Mouse (Mus musculus) heart, embryonic 15.5 days (tissue): ENCODE measurements around the gene Sowahc. TPM values are rescaled to one million over a fixed set of nuclear protein-coding genes. Genes with fewer than 3 reads are reported as not detected.

Experiments used
- ATAC-seq: fragments of 200-750 bp; cut with Nextera tagmentation; replicated peaks from 2 replicates; pipeline ENCODE4 v1.8.0; 2017; ENCODE audit warnings: low read depth, moderate TSS enrichment; ENCODE audit not compliant: insufficient number of reproducible peaks, insufficient read depth, low FRiP score
- H3K27ac ChIP-seq: fragments of 300-500 bp; sonication (generic); 2 replicates; pipeline ENCODE4 v1.5.1; 2015; ENCODE audit warnings: mild to moderate bottlenecking, inconsistent platforms
- H3K27me3 ChIP-seq: fragments of 300-500 bp; sonication (generic); 2 replicates; pipeline ENCODE4 v1.6.1; 2015; ENCODE audit warnings: inconsistent platforms
- H3K36me3 ChIP-seq: fragments of 300-500 bp; sonication (generic); 2 replicates; pipeline ENCODE4 v1.6.1; 2015; ENCODE audit warnings: mild to moderate bottlenecking, inconsistent platforms
- H3K4me1 ChIP-seq: fragments of 300-500 bp; sonication (generic); replicated peaks from 2 replicates; pipeline ENCODE4 v1.6.1; 2015; ENCODE audit warnings: inconsistent platforms
- H3K4me2 ChIP-seq: fragments of 300-500 bp; sonication (generic); 2 replicates; pipeline ENCODE4 v1.6.1; 2015; ENCODE audit warnings: inconsistent platforms, mild to moderate bottlenecking, moderate library complexity
- H3K4me3 ChIP-seq: fragments of 300-500 bp; sonication (generic); 2 replicates; pipeline ENCODE4 v1.5.1; 2015; ENCODE audit warnings: mild to moderate bottlenecking, inconsistent platforms
- H3K9ac ChIP-seq: fragments of 300-500 bp; sonication (generic); 2 replicates; pipeline ENCODE4 v1.6.1; 2015; ENCODE audit warnings: mild to moderate bottlenecking, inconsistent platforms
- H3K9me3 ChIP-seq: fragments of 300-500 bp; sonication (generic); replicated peaks from 2 replicates; pipeline ENCODE4 v1.6.1; 2016; ENCODE audit warnings: inconsistent platforms
- WGBS: fragments of 180-500 bp; shearing (Covaris S2); methylation state at CpG from one replicate; pipeline ENCODE4 v1.1.7; 2015; ENCODE audit warnings: mixed read lengths; 5-methylcytosine and 5-hydroxymethylcytosine counted together
- polyA plus RNA-seq: library from polyadenylated mRNA; unstranded; fragments of >200 nt; fragmentation: Nextera tagmentation; extraction: Ambion mirVana; gene quantifications from 2 replicates; pipeline ENCODE4 v1.2.1, GENCODE M21; 2015

Gene Sowahc
- polyA plus RNA-seq, 1 experiment from 2014 or later = 2.5 TPM

GRCm38 (mm10) chr10:59225137-59225536 lies 3.4 kb downstream of the Sowahc start:
- Histone ChIP-seq H3K27me3 (no peaks in the 10 kb centered on the region), H3K4me1 (peaks cover 17% of the 10 kb centered on the region), H3K4me3 (no peak overlapping the region), H3K9ac (no peak overlapping the region), H3K9me3 (no peaks in the 10 kb centered on the region), H3K36me3 (no peaks in the 10 kb centered on the region), H3K4me2 (no peak overlapping the region), H3K27ac (no peak overlapping the region)
- 85% methylated on average over 2 of the region's 2 CpGs for WGBS
- ATAC-seq = no peak

- H3K36me3 ChIP-seq = no peaks in the 10 kb centered on the region
- H3K27ac ChIP-seq = no peak overlapping the region
- H3K4me1 ChIP-seq = no peaks in the 10 kb centered on the region
- 63% methylated on average over 4 of the region's 4 CpGs for WGBS
- no peak overlapping the region for H3K4me3 ChIP-seq
- no peak overlapping the region for H3K4me2 ChIP-seq
- H3K27me3 ChIP-seq = no peaks in the 10 kb centered on the region
- H3K9ac ChIP-seq = no peak overlapping the region
- H3K9me3 ChIP-seq = no peaks in the 10 kb centered on the region
- no peak for ATAC-seq
These were observed 7.6 kb downstream of the Sowahc start for GRCm38 (mm10) chr10:59229205-59229820.

GRCm38 (mm10) chr10:59235227-59235626 lies 13.5 kb downstream of the Sowahc start:
- no peak overlapping the region for H3K27ac ChIP-seq
- H3K4me2 ChIP-seq = no peak overlapping the region
- H3K27me3 ChIP-seq = no peaks in the 10 kb centered on the region
- ATAC-seq = no peak
- 92% methylated on average over 2 of the region's 2 CpGs for WGBS
- H3K9me3 ChIP-seq = no peaks in the 10 kb centered on the region
- no peaks in the 10 kb centered on the region for H3K36me3 ChIP-seq
- no peak overlapping the region for H3K4me3 ChIP-seq
- no peaks in the 10 kb centered on the region for H3K4me1 ChIP-seq
- no peak overlapping the region for H3K9ac ChIP-seq

GRCm38 (mm10) chr10:59235847-59236246 lies 14.1 kb downstream of the Sowahc start:
- no peaks in the 10 kb centered on the region for H3K36me3 ChIP-seq
- H3K27me3 ChIP-seq = no peaks in the 10 kb centered on the region
- no peak overlapping the region for H3K4me3 ChIP-seq
- no peak overlapping the region for H3K27ac ChIP-seq
- no peak for ATAC-seq
- H3K9me3 ChIP-seq = no peaks in the 10 kb centered on the region
- no peaks in the 10 kb centered on the region for H3K4me1 ChIP-seq
- no peak overlapping the region for H3K9ac ChIP-seq
- 51% methylated on average over 4 of the region's 4 CpGs for WGBS
- H3K4me2 ChIP-seq = no peak overlapping the region

GRCm38 (mm10) chr10:59236486-59236885 lies 14.7 kb downstream of the Sowahc start:
- 63% methylated on average over 6 of the region's 6 CpGs for WGBS
- Histone ChIP-seq H3K27me3 (no peaks in the 10 kb centered on the region), H3K27ac (no peak overlapping the region), H3K4me1 (no peaks in the 10 kb centered on the region), H3K36me3 (no peaks in the 10 kb centered on the region), H3K9ac (no peak overlapping the region), H3K4me2 (no peak overlapping the region), H3K9me3 (no peaks in the 10 kb centered on the region), H3K4me3 (no peak overlapping the region)
- no peak for ATAC-seq

GRCm38 (mm10) chr10:59237757-59238156 lies 16.0 kb downstream of the Sowahc start:
- no peaks in the 10 kb centered on the region for H3K27me3 ChIP-seq
- H3K9me3 ChIP-seq = no peaks in the 10 kb centered on the region
- no peak overlapping the region for H3K9ac ChIP-seq
- no peaks in the 10 kb centered on the region for H3K36me3 ChIP-seq
- H3K4me1 ChIP-seq = no peaks in the 10 kb centered on the region
- no peak overlapping the region for H3K27ac ChIP-seq
- 34% methylated on average over 3 of the region's 3 CpGs for WGBS
- no peak for ATAC-seq
- no peak overlapping the region for H3K4me3 ChIP-seq
- H3K4me2 ChIP-seq = no peak overlapping the region

- no peak overlapping the region for H3K9ac ChIP-seq
- WGBS = 38% methylated on average over 3 of the region's 3 CpGs
- H3K27me3 ChIP-seq = no peaks in the 10 kb centered on the region
- no peaks in the 10 kb centered on the region for H3K9me3 ChIP-seq
- H3K4me2 ChIP-seq = no peak overlapping the region
- ATAC-seq = no peak
- H3K4me3 ChIP-seq = no peak overlapping the region
- H3K4me1 ChIP-seq = no peaks in the 10 kb centered on the region
- H3K36me3 ChIP-seq = no peaks in the 10 kb centered on the region
- H3K27ac ChIP-seq = no peak overlapping the region
These were observed 19.4 kb downstream of the Sowahc start for GRCm38 (mm10) chr10:59241141-59241541.

GRCm38 (mm10) chr10:59249531-59249930 lies 27.8 kb downstream of the Sowahc start:
- no peak overlapping the region for H3K4me2 ChIP-seq
- no peak overlapping the region for H3K4me3 ChIP-seq
- no peaks in the 10 kb centered on the region for H3K9me3 ChIP-seq
- WGBS = 60% methylated on average over 3 of the region's 3 CpGs
- no peak overlapping the region for H3K9ac ChIP-seq
- H3K27me3 ChIP-seq = no peaks in the 10 kb centered on the region
- peaks cover 2% of the 10 kb centered on the region; the same call in 1 of the 2 replicates for H3K4me1 ChIP-seq
- no peak for ATAC-seq
- no peak overlapping the region for H3K27ac ChIP-seq
- H3K36me3 ChIP-seq = no peaks in the 10 kb centered on the region

GRCm38 (mm10) chr10:59250679-59251078 lies 28.9 kb downstream of the Sowahc start:
- no peak overlapping the region for H3K4me2 ChIP-seq
- H3K4me3 ChIP-seq = no peak overlapping the region
- H3K9me3 ChIP-seq = no peaks in the 10 kb centered on the region
- ATAC-seq = no peak
- no peak overlapping the region for H3K27ac ChIP-seq
- H3K36me3 ChIP-seq = no peaks in the 10 kb centered on the region
- H3K27me3 ChIP-seq = no peaks in the 10 kb centered on the region
- H3K4me1 ChIP-seq = peaks cover 2% of the 10 kb centered on the region; the same call in 1 of the 2 replicates
- WGBS = 68% methylated on average over 2 of the region's 2 CpGs
- H3K9ac ChIP-seq = no peak overlapping the region

GRCm38 (mm10) chr10:59251980-59252379 lies 30.2 kb downstream of the Sowahc start:
- no peak overlapping the region for H3K9ac ChIP-seq
- peaks cover 2% of the 10 kb centered on the region; the same call in 1 of the 2 replicates for H3K4me1 ChIP-seq
- WGBS = 41% methylated on average over 2 of the region's 2 CpGs
- no peaks in the 10 kb centered on the region for H3K27me3 ChIP-seq
- H3K27ac ChIP-seq = no peak overlapping the region
- H3K4me2 ChIP-seq = no peak overlapping the region
- no peak overlapping the region for H3K4me3 ChIP-seq
- no peak for ATAC-seq
- H3K9me3 ChIP-seq = no peaks in the 10 kb centered on the region
- no peaks in the 10 kb centered on the region for H3K36me3 ChIP-seq

GRCm38 (mm10) chr10:59252396-59252795 lies 30.6 kb downstream of the Sowahc start:
- no peak overlapping the region for H3K4me2 ChIP-seq
- peaks cover 2% of the 10 kb centered on the region; the same call in 1 of the 2 replicates for H3K4me1 ChIP-seq
- H3K36me3 ChIP-seq = no peaks in the 10 kb centered on the region
- no peaks in the 10 kb centered on the region for H3K27me3 ChIP-seq
- H3K9me3 ChIP-seq = no peaks in the 10 kb centered on the region
- ATAC-seq = no peak
- no peak overlapping the region for H3K27ac ChIP-seq
- H3K9ac ChIP-seq = no peak overlapping the region
- no peak overlapping the region for H3K4me3 ChIP-seq
- WGBS = 48% methylated on average over 8 of the region's 8 CpGs

GRCm38 (mm10) chr10:59253541-59254079 lies 31.9 kb downstream of the Sowahc start:
- no peak for ATAC-seq
- H3K27ac ChIP-seq = no peak overlapping the region
- no peaks in the 10 kb centered on the region for H3K36me3 ChIP-seq
- H3K9ac ChIP-seq = no peak overlapping the region
- H3K27me3 ChIP-seq = no peaks in the 10 kb centered on the region
- H3K4me2 ChIP-seq = no peak overlapping the region
- H3K4me3 ChIP-seq = no peak overlapping the region
- no peaks in the 10 kb centered on the region for H3K9me3 ChIP-seq
- 75% methylated on average over 8 of the region's 8 CpGs for WGBS
- H3K4me1 ChIP-seq = peaks cover 2% of the 10 kb centered on the region; the same call in 1 of the 2 replicates
